Mouse (Mus musculus) lung, postnatal 14 days (tissue): ENCODE data around the gene Rubcnl.

Source experiments
- DNase-seq: peaks from one replicate; pipeline ENCODE4 v3.0.0; 2021

Rubcnl gene

DNA sequence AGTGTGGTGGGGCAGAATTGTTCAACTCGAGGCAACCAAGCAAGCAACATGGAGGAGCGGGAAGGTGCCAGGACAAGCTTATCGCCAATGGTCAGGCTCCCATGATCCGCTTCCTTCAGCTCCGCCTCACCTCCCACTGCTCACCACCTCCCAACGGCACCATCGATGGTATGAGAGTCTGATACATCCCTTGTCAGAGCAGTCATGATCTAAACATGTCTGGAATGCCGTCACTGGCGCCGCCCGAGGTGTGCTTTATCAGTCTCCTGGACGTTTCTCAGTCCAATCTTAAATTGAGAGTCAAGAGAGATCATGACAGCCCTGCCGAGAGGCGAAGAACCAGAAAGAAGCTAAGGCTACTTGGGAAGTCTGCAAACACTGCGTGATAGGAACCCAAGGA, 55.3 kb downstream of the Rubcnl start:
- DNase-seq, result no peak

- no peak for DNase-seq
These were observed 59.7 kb downstream of the Rubcnl start for GRCm38 (mm10) chr14:75075299-75076180.

GRCm38 (mm10) chr14:75077946-75078345, 62.1 kb downstream of the Rubcnl start:
- DNase-seq, result peak; percentile 28
